Mouse (Mus musculus) layer of hippocampus, adult 8-10 months (tissue): ENCODE results near the gene Mbd3. TPM values are rescaled to one million over a fixed set of nuclear protein-coding genes. Genes with fewer than 3 reads are reported as not detected.
A peak's percentile ranks its signal among the peaks of the same experiment; 100 is the strongest.

ENCODE experiments used
- DNase-seq, 2 experiments: peaks; one replicate each; pipeline ENCODE4 v3.0.0; 2022; ENCODE audit warnings: low spot score in 2 of 2
- total RNA-seq, 4 experiments: library from RNA; stranded (reverse); gene quantifications; 2 replicates each; pipeline ENCODE4 v1.2.4; 2022

Gene Mbd3
- total RNA-seq, 4 experiments from 2014 or later: 149 to 154 (median 150) TPM

- no peak for DNase-seq
These were observed 25.7 kb upstream of the Mbd3 start for GRCm38 (mm10) chr10:80425041-80425440.

GRCm38 (mm10) chr10:80423562-80423961, 24.2 kb upstream of the Mbd3 start:
- no peak for DNase-seq

- DNase-seq: no peak
These were observed 22.5 kb upstream of the Mbd3 start for GRCm38 (mm10) chr10:80421651-80422472.

- DNase-seq: no peak
These were observed 21.9 kb upstream of the Mbd3 start for GRCm38 (mm10) chr10:80421208-80421607.

- no peak for DNase-seq
These were observed 21.4 kb upstream of the Mbd3 start for GRCm38 (mm10) chr10:80420729-80421128.

GRCm38 (mm10) chr10:80419419-80419818, 20.1 kb upstream of the Mbd3 start:
- DNase-seq: no peak

GRCm38 (mm10) chr10:80418311-80418710, 19.0 kb upstream of the Mbd3 start:
- no peak for DNase-seq

GRCm38 (mm10) chr10:80417841-80418240, 18.5 kb upstream of the Mbd3 start:
- DNase-seq: no peak

- DNase-seq: no peak
These were observed 18.0 kb upstream of the Mbd3 start for GRCm38 (mm10) chr10:80417371-80417770.

- DNase-seq: no peak
These were observed 16.2 kb upstream of the Mbd3 start for GRCm38 (mm10) chr10:80415566-80415965.

- DNase-seq: peak; percentile 84 to 87
These were observed 13.5 kb upstream of the Mbd3 start for GRCm38 (mm10) chr10:80412656-80413541.

- DNase-seq: no peak
These were observed 8.6 kb upstream of the Mbd3 start for GRCm38 (mm10) chr10:80407924-80408323.

GRCm38 (mm10) chr10:80406684-80407501, 7.5 kb upstream of the Mbd3 start, which contains the start of gene Uqcr11:
Uqcr11 (minus strand) TSS chr10:80406830.
- peak; percentile 92 to 93 for DNase-seq

GRCm38 (mm10) chr10:80405481-80406173, 6.3 kb upstream of the Mbd3 start:
- no peak for DNase-seq

GRCm38 (mm10) chr10:80403044-80403692, 3.8 kb upstream of the Mbd3 start:
- no peak for DNase-seq

- no peak for DNase-seq
These were observed 1.4 kb upstream of the Mbd3 start for GRCm38 (mm10) chr10:80400704-80401161.

GRCm38 (mm10) chr10:80399973-80400703, 788 bp upstream of the Mbd3 start:
- DNase-seq: no peak

- DNase-seq: peak; percentile 94 to 98
These were observed 595 bp downstream of the Mbd3 start for GRCm38 (mm10) chr10:80398719-80399190.

GRCm38 (mm10) chr10:80398174-80398535, 1.2 kb downstream of the Mbd3 start:
- no peak for DNase-seq
